Mouse (Mus musculus): Measurements from ENCODE around the gene Tmed8.

- TF ChIP-seq POLR2AphosphoS5 (IDR thresholded peaks at IDR 0.05; ENCODE audit: insufficient replicate concordance, low read depth, low read length) (no peak), CTCF (IDR thresholded peaks at IDR 0.05; ENCODE audit: low read depth, low read length) (no peak), TAL1 (conservative IDR thresholded peaks at IDR 0.05; ENCODE audit: low read depth, low read length) (no peak), GATA1 (IDR thresholded peaks at IDR 0.05; ENCODE audit: borderline replicate concordance, low read length) (no peak)
Measured at GRCm38 (mm10) chr12:87177631-87178030, 22.6 kb downstream of the Tmed8 start.

All from G1E (cell line).